Mouse (Mus musculus) ovary, adult 18-20 months (tissue): ENCODE results near the gene Pknox2.

ENCODE experiments used
- DNase-seq: peaks from one replicate; pipeline ENCODE4 v3.0.0; 2022; ENCODE audit warnings: low spot score, mixed read lengths

Gene Pknox2

GRCm38 (mm10) chr9:36942561-36942960, 204.6 kb downstream of the Pknox2 start:
- no peak for DNase-seq

- DNase-seq, result no peak
These were observed 205.1 kb downstream of the Pknox2 start for GRCm38 (mm10) chr9:36942131-36942530.

- DNase-seq, result no peak
These were observed 205.6 kb downstream of the Pknox2 start for GRCm38 (mm10) chr9:36941565-36941964.

- DNase-seq, result no peak
These were observed 208.6 kb downstream of the Pknox2 start for GRCm38 (mm10) chr9:36938601-36939078.

- peak; percentile 63 for DNase-seq
These were observed 213.3 kb downstream of the Pknox2 start for GRCm38 (mm10) chr9:36933813-36934493.

- no peak for DNase-seq
These were observed 214.0 kb downstream of the Pknox2 start for GRCm38 (mm10) chr9:36932950-36933812.

GRCm38 (mm10) chr9:36931657-36932056, 215.6 kb downstream of the Pknox2 start:
- no peak for DNase-seq

- DNase-seq, result no peak
These were observed 223.5 kb downstream of the Pknox2 start for GRCm38 (mm10) chr9:36923753-36924152.

- DNase-seq, result no peak
These were observed 225.3 kb downstream of the Pknox2 start for GRCm38 (mm10) chr9:36921718-36922415.

- DNase-seq, result no peak
These were observed 227.7 kb downstream of the Pknox2 start for GRCm38 (mm10) chr9:36919472-36919871.

- DNase-seq, result no peak
These were observed 228.6 kb downstream of the Pknox2 start for GRCm38 (mm10) chr9:36918582-36918981.

GRCm38 (mm10) chr9:36916915-36917314, 230.3 kb downstream of the Pknox2 start:
- no peak for DNase-seq

GRCm38 (mm10) chr9:36916362-36916761, 230.8 kb downstream of the Pknox2 start:
- peak; percentile 47 for DNase-seq

- peak; percentile 31 for DNase-seq
These were observed 241.8 kb downstream of the Pknox2 start for GRCm38 (mm10) chr9:36905452-36905851.

- no peak for DNase-seq
These were observed 246.7 kb downstream of the Pknox2 start for GRCm38 (mm10) chr9:36900464-36900863.

- DNase-seq, result peak; percentile 24
These were observed 248.6 kb downstream of the Pknox2 start for GRCm38 (mm10) chr9:36898560-36898959.

GRCm38 (mm10) chr9:36895009-36895693, 252.1 kb downstream of the Pknox2 start:
- DNase-seq, result peak; percentile 60

GRCm38 (mm10) chr9:36894242-36894641, 253.0 kb downstream of the Pknox2 start:
- no peak for DNase-seq

GRCm38 (mm10) chr9:36893413-36893990, 253.7 kb downstream of the Pknox2 start:
- peak; percentile 64 for DNase-seq

- DNase-seq, result no peak
These were observed 256.7 kb downstream of the Pknox2 start for GRCm38 (mm10) chr9:36890552-36890951.

- no peak for DNase-seq
These were observed 262.0 kb downstream of the Pknox2 start for GRCm38 (mm10) chr9:36885237-36885636.
